Mouse (Mus musculus): ENCODE measurements around the gene Mrpl46.

Mrpl46 gene

GRCm38 (mm10) chr7:78782639-78783581 is at the start of gene Mrpl46, which contains the start of gene Mrps11:
Gene Mrpl46, minus strand, starts transcription at chr7:78783531.
Gene Mrps11, plus strand, starts transcription at chr7:78783119.
- DNase-seq (ENCODE audit: inconsistent ontology term) = peak; percentile 90

GRCm38 (mm10) chr7:78827749-78828362 is 44.5 kb upstream of the Mrpl46 start:
- no peak for DNase-seq (ENCODE audit: inconsistent ontology term)

- no peak for DNase-seq (ENCODE audit: inconsistent ontology term)
Measured at GRCm38 (mm10) chr7:78826682-78827385, 43.5 kb upstream of the Mrpl46 start.

GRCm38 (mm10) chr7:78818336-78818735 is 35.0 kb upstream of the Mrpl46 start:
- no peak for DNase-seq (ENCODE audit: inconsistent ontology term)

- no peak for DNase-seq (ENCODE audit: inconsistent ontology term)
Measured at GRCm38 (mm10) chr7:78814766-78815165, 31.4 kb upstream of the Mrpl46 start.

- DNase-seq (ENCODE audit: inconsistent ontology term) = no peak
Measured at GRCm38 (mm10) chr7:78813791-78814190, 30.5 kb upstream of the Mrpl46 start.

GRCm38 (mm10) chr7:78807192-78807591 is 23.9 kb upstream of the Mrpl46 start:
- DNase-seq (ENCODE audit: inconsistent ontology term) = no peak

- DNase-seq (ENCODE audit: inconsistent ontology term) = no peak
Measured at GRCm38 (mm10) chr7:78803841-78804240, 20.5 kb upstream of the Mrpl46 start.

- no peak for DNase-seq (ENCODE audit: inconsistent ontology term)
Measured at GRCm38 (mm10) chr7:78799730-78800496, 16.6 kb upstream of the Mrpl46 start.

- no peak for DNase-seq (ENCODE audit: inconsistent ontology term)
Measured at GRCm38 (mm10) chr7:78797843-78798455, 14.6 kb upstream of the Mrpl46 start.

- DNase-seq (ENCODE audit: inconsistent ontology term) = no peak
Measured at GRCm38 (mm10) chr7:78796624-78797023, 13.3 kb upstream of the Mrpl46 start.

GRCm38 (mm10) chr7:78794571-78795092 is 11.3 kb upstream of the Mrpl46 start:
- DNase-seq (ENCODE audit: inconsistent ontology term) = no peak

GRCm38 (mm10) chr7:78793895-78794570 is 10.7 kb upstream of the Mrpl46 start:
- DNase-seq (ENCODE audit: inconsistent ontology term) = no peak

GRCm38 (mm10) chr7:78791359-78792222 is 8.3 kb upstream of the Mrpl46 start:
- DNase-seq (ENCODE audit: inconsistent ontology term) = peak; percentile 70

GRCm38 (mm10) chr7:78787793-78788380 is 4.6 kb upstream of the Mrpl46 start:
- no peak for DNase-seq (ENCODE audit: inconsistent ontology term)

- no peak for DNase-seq (ENCODE audit: inconsistent ontology term)
Measured at GRCm38 (mm10) chr7:78785906-78786305, 2.6 kb upstream of the Mrpl46 start.

- no peak for DNase-seq (ENCODE audit: inconsistent ontology term)
Measured at GRCm38 (mm10) chr7:78778741-78779140, 4.6 kb downstream of the Mrpl46 start.

GRCm38 (mm10) chr7:78770936-78771335 is 12.4 kb downstream of the Mrpl46 start:
- DNase-seq (ENCODE audit: inconsistent ontology term) = no peak

Data from Muller cell, postnatal 12 days (primary cell).